Mouse (Mus musculus): ENCODE measurements around the gene Crot. TPM values are rescaled to one million over a fixed set of nuclear protein-coding genes. Genes with fewer than 3 reads are reported as not detected.

Gene Crot
- polyA plus RNA-seq (2016; fragmentation: Nextera tagmentation; extraction: Ambion mirVana): 36.7 and 37.5 TPM in 2 replicates

GRCm38 (mm10) chr5:8996686-8997512, at the start of gene Crot:
Gene Crot, minus strand, starts transcription at chr5:8997324.
- H3K36me3 ChIP-seq: peaks cover 17% of the 10 kb centered on the region

GRCm38 (mm10) chr5:9045904-9046303, 48.8 kb upstream of the Crot start:
- H3K4me3 ChIP-seq: no peak overlapping the region
- no peaks in the 10 kb centered on the region for H3K9me3 ChIP-seq (replicated peaks)
- no peak overlapping the region for H3K27ac ChIP-seq (ENCODE audit: poor library complexity, severe bottlenecking)
- no peak overlapping the region for H3K9ac ChIP-seq
- H3K4me2 ChIP-seq: no peak overlapping the region
- H3K27me3 ChIP-seq (replicated peaks): no peaks in the 10 kb centered on the region
- no peaks in the 10 kb centered on the region for H3K4me1 ChIP-seq (replicated peaks)
- H3K36me3 ChIP-seq: no peaks in the 10 kb centered on the region
- WGBS: 76% methylated on average over 8 of the region's 8 CpGs
- ATAC-seq (ENCODE audit: insufficient number of reproducible peaks, low FRiP score): no peak

More at GRCm38 (mm10) chr5:8996686-8997512, at the start of gene Crot:
- ATAC-seq (ENCODE audit: insufficient number of reproducible peaks, low FRiP score): peak; percentile 99
- H3K4me1 ChIP-seq (replicated peaks): peaks cover 10% of the 10 kb centered on the region
- under 1% methylated on average over 53 of the region's 57 CpGs for WGBS
- no peaks in the 10 kb centered on the region for H3K27me3 ChIP-seq (replicated peaks)
- H3K9ac ChIP-seq: peak within 1 kb of the TSS; percentile 92
- H3K4me2 ChIP-seq: peak within 1 kb of the TSS; percentile 90
- no peaks in the 10 kb centered on the region for H3K9me3 ChIP-seq (replicated peaks)
- peak within 1 kb of the TSS; percentile 85 for H3K4me3 ChIP-seq
- H3K27ac ChIP-seq (ENCODE audit: poor library complexity, severe bottlenecking): peak within 1 kb of the TSS; percentile 93

DNA sequence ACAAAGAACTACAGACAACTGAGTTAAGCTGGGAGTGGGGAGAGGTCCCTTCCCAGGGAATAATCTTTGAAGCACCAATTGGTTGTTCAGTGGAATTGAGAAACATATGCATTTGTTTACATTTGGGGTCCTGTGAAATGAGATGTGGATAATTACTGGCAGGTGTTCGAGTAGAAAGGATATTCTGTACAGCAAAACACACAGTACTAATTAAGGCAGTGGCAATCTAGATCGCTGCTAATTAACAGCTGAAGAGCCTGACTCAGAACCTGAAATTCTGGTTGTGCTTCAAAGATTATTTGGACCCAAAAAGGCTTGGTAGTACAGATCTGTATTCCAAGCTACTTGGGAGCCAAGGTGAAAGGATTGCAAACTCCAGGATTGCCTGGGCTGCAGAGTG, 47.7 kb upstream of the Crot start:
- no peaks in the 10 kb centered on the region for H3K27me3 ChIP-seq (replicated peaks)
- 60% methylated on average over 2 of the region's 2 CpGs for WGBS

GRCm38 (mm10) chr5:9043582-9044267, 46.6 kb upstream of the Crot start:
- 74% methylated on average over 8 of the region's 8 CpGs for WGBS
- Histone ChIP-seq H3K27me3 (replicated peaks) (no peaks in the 10 kb centered on the region), H3K4me3 (no peak overlapping the region), H3K9me3 (replicated peaks) (no peaks in the 10 kb centered on the region), H3K4me1 (replicated peaks) (no peaks in the 10 kb centered on the region), H3K36me3 (no peaks in the 10 kb centered on the region), H3K4me2 (no peak overlapping the region), H3K9ac (no peak overlapping the region), H3K27ac (ENCODE audit: poor library complexity, severe bottlenecking) (no peak overlapping the region)
- ATAC-seq (ENCODE audit: insufficient number of reproducible peaks, low FRiP score): no peak

More for the DNA sequence above, 47.7 kb upstream of the Crot start:
- H3K27ac ChIP-seq (ENCODE audit: poor library complexity, severe bottlenecking): no peak overlapping the region
- no peaks in the 10 kb centered on the region for H3K4me1 ChIP-seq (replicated peaks)
- H3K9ac ChIP-seq: no peak overlapping the region
- no peak overlapping the region for H3K4me3 ChIP-seq
- H3K4me2 ChIP-seq: no peak overlapping the region
- no peak for ATAC-seq (ENCODE audit: insufficient number of reproducible peaks, low FRiP score)
- H3K9me3 ChIP-seq (replicated peaks): no peaks in the 10 kb centered on the region
- H3K36me3 ChIP-seq: no peaks in the 10 kb centered on the region

- Histone ChIP-seq H3K27ac (ENCODE audit: poor library complexity, severe bottlenecking) (no peak overlapping the region), H3K4me3 (no peak overlapping the region), H3K4me1 (replicated peaks) (no peaks in the 10 kb centered on the region), H3K9me3 (replicated peaks) (no peaks in the 10 kb centered on the region), H3K36me3 (no peaks in the 10 kb centered on the region), H3K9ac (no peak overlapping the region), H3K27me3 (replicated peaks) (no peaks in the 10 kb centered on the region), H3K4me2 (no peak overlapping the region)
- 75% methylated on average over 10 of the region's 10 CpGs for WGBS
- ATAC-seq (ENCODE audit: insufficient number of reproducible peaks, low FRiP score): no peak
Observed at GRCm38 (mm10) chr5:9042721-9043416, 45.7 kb upstream of the Crot start.

DNA sequence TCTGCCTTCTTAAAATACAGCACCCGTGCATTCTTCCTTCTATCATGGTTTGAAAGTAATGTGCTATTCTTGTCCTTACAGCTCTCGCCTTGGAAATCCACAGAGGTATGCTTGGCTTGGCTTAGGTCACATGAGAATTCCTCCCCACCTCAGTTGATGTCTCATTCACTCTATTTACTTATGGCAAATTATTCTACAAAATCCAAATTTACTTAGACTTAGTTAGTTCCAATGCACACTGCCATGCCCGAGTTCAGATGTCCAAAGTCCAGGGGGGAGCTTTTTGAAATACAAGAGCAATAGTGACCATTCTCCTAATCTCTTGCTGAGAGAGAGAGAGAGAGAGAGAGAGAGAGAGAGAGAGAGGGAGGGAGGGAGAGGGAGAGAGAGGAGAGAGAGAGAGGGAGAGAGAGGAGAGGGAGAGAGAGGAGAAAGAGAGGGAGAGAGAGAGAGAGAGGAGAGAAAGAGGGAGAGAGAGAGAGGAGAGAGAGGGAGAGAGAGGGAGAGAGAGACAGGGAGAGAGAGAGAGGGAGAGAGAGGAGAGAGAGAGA, 43.6 kb upstream of the Crot start:
- 61% methylated on average over 3 of the region's 3 CpGs for WGBS
- Histone ChIP-seq H3K27me3 (replicated peaks) (no peaks in the 10 kb centered on the region), H3K9me3 (replicated peaks) (no peaks in the 10 kb centered on the region), H3K4me1 (replicated peaks) (no peaks in the 10 kb centered on the region), H3K27ac (ENCODE audit: poor library complexity, severe bottlenecking) (no peak overlapping the region), H3K4me3 (no peak overlapping the region), H3K36me3 (no peaks in the 10 kb centered on the region), H3K4me2 (no peak overlapping the region), H3K9ac (no peak overlapping the region)
- ATAC-seq (ENCODE audit: insufficient number of reproducible peaks, low FRiP score): no peak

- Histone ChIP-seq H3K4me1 (replicated peaks) (no peaks in the 10 kb centered on the region), H3K4me3 (no peak overlapping the region), H3K4me2 (no peak overlapping the region), H3K27ac (ENCODE audit: poor library complexity, severe bottlenecking) (no peak overlapping the region), H3K27me3 (replicated peaks) (no peaks in the 10 kb centered on the region), H3K9me3 (replicated peaks) (no peaks in the 10 kb centered on the region), H3K9ac (no peak overlapping the region), H3K36me3 (no peaks in the 10 kb centered on the region)
- WGBS: 58% methylated on average over 7 of the region's 7 CpGs
- no peak for ATAC-seq (ENCODE audit: insufficient number of reproducible peaks, low FRiP score)
Observed at GRCm38 (mm10) chr5:9039978-9040377, 42.9 kb upstream of the Crot start.

DNA sequence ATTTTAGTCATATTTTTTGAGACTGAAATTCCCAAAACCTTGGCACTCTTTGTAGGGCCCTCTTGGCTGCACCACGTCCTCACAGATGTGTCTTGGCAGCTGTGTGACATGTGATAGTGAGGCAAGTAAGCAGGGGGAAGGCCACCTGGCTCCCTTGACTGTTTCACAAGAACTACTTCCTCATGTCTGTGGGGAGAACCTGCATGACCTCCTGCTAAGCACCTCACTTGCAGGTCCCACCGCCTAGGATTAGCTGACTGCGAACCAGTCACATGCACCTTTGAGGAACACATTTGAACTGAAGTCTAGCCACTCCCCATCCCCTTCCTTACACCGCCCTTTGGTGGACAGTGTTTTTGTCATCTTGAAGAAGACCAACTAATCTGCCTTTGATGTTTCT, 40.2 kb upstream of the Crot start:
- no peaks in the 10 kb centered on the region for H3K9me3 ChIP-seq (replicated peaks)
- WGBS: 64% methylated on average over 4 of the region's 4 CpGs
- H3K4me1 ChIP-seq (replicated peaks): no peaks in the 10 kb centered on the region
- H3K4me3 ChIP-seq: no peak overlapping the region
- ATAC-seq (ENCODE audit: insufficient number of reproducible peaks, low FRiP score): no peak
- no peak overlapping the region for H3K9ac ChIP-seq
- H3K36me3 ChIP-seq: no peaks in the 10 kb centered on the region
- H3K27me3 ChIP-seq (replicated peaks): no peaks in the 10 kb centered on the region
- no peak overlapping the region for H3K4me2 ChIP-seq
- no peak overlapping the region for H3K27ac ChIP-seq (ENCODE audit: poor library complexity, severe bottlenecking)

- Histone ChIP-seq H3K4me1 (replicated peaks) (no peaks in the 10 kb centered on the region), H3K27ac (ENCODE audit: poor library complexity, severe bottlenecking) (no peak overlapping the region), H3K9me3 (replicated peaks) (no peaks in the 10 kb centered on the region), H3K27me3 (replicated peaks) (no peaks in the 10 kb centered on the region), H3K4me2 (no peak overlapping the region), H3K4me3 (no peak overlapping the region), H3K36me3 (no peaks in the 10 kb centered on the region), H3K9ac (no peak overlapping the region)
- ATAC-seq (ENCODE audit: insufficient number of reproducible peaks, low FRiP score): no peak
- 80% methylated on average over 4 of the region's 4 CpGs for WGBS
Observed at GRCm38 (mm10) chr5:9035457-9035856, 38.3 kb upstream of the Crot start.

- Histone ChIP-seq H3K27me3 (replicated peaks) (no peaks in the 10 kb centered on the region), H3K27ac (ENCODE audit: poor library complexity, severe bottlenecking) (no peak overlapping the region), H3K9me3 (replicated peaks) (no peaks in the 10 kb centered on the region), H3K4me1 (replicated peaks) (no peaks in the 10 kb centered on the region), H3K9ac (no peak overlapping the region), H3K4me3 (no peak overlapping the region), H3K4me2 (no peak overlapping the region), H3K36me3 (no peaks in the 10 kb centered on the region)
- WGBS: 82% methylated on average over 9 of the region's 9 CpGs
- ATAC-seq (ENCODE audit: insufficient number of reproducible peaks, low FRiP score): no peak
Observed at GRCm38 (mm10) chr5:9034535-9034934, 37.4 kb upstream of the Crot start.

GRCm38 (mm10) chr5:9033843-9034242, 36.7 kb upstream of the Crot start:
- H3K4me3 ChIP-seq: no peak overlapping the region
- 78% methylated on average over 5 of the region's 5 CpGs for WGBS
- H3K27me3 ChIP-seq (replicated peaks): no peaks in the 10 kb centered on the region
- no peak overlapping the region for H3K9ac ChIP-seq
- H3K36me3 ChIP-seq: no peaks in the 10 kb centered on the region
- ATAC-seq (ENCODE audit: insufficient number of reproducible peaks, low FRiP score): no peak
- no peak overlapping the region for H3K27ac ChIP-seq (ENCODE audit: poor library complexity, severe bottlenecking)
- no peaks in the 10 kb centered on the region for H3K4me1 ChIP-seq (replicated peaks)
- H3K4me2 ChIP-seq: no peak overlapping the region
- H3K9me3 ChIP-seq (replicated peaks): no peaks in the 10 kb centered on the region
